8 mouse cellular contexts compared by ENCODE assay signal in the genomic region with DNA sequence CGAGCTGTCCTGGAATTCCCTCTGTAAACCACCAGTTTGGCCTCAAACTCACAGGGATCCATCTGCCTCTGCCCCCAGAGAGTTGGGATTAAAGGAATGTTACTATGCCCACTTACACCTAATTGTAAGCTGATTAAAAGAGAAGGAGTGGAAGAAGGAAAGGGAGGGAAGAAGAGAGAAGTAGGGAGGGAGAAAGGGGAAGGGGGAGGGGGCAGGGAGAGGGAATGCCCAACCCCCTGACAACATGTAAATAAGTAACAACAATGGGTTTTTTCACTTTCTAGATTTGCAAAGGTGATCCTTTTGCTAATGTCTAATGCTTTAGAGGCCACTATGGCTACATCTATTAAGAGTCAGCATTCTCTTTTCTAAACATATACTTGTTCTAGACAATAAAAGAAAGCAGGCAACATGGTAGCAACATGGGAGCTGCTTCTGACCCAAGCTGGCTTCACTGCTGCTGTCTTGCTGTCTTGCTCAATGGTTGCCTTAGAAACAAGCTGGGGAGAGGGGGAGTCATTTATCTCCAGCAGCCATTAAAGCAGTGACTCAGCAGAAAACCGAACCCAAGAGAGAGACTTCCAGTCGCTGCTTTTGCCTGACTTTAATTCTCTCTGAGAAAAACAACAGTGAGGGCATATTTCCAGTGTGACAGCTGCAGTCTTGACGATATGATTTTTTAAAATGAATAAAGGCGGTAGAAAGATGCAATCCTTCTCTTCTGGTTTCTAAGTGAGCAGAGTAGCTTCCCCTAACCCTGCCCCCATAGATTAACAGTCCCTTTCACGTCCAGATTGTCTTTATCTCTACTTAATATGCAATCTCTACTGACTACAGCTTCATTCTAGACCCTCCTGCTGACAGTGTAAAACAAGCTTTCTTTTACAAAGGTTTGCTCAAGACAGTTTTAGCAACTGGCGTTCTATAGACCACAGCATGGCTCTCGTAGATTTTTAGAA. TPM values are rescaled to one million over a fixed set of nuclear protein-coding genes. Genes with fewer than 3 reads are reported as not detected.
DNase-seq lines count a peak whose midpoint lies in the region; ATAC-seq and TF ChIP-seq lines count a peak whose summit lies in the region.

No protein-coding gene starts in this region.

- no peak overlapping the region for H3K9ac ChIP-seq in heart, embryonic 12.5 days
- H3K9ac ChIP-seq in lung, embryonic 14.5 days, result no peak overlapping the region

- no peak for TF ChIP-seq CTCF in lung, embryonic 14.5 days (IDR thresholded peaks at IDR 0.05; ENCODE audit: low read depth)

- ATAC-seq in heart, embryonic 12.5 days (ENCODE audit: insufficient number of reproducible peaks, low FRiP score), result peak; percentile 82
- peak; percentile 84 for ATAC-seq in lung, embryonic 14.5 days (ENCODE audit: insufficient read depth)

- H3K27me3 ChIP-seq in embryonic facial prominence, embryonic 10.5 days (replicated peaks; ENCODE audit: low read depth, poor library complexity, severe bottlenecking), result no peaks in the 10 kb centered on the region
- no peaks in the 10 kb centered on the region for H3K27me3 ChIP-seq in heart, embryonic 12.5 days (replicated peaks)
- H3K27me3 ChIP-seq in lung, embryonic 14.5 days (ENCODE audit: insufficient read depth, low read length), result no peaks in the 10 kb centered on the region

- peaks cover 9% of the 10 kb centered on the region; the same call in 1 of the 2 replicates for H3K4me1 ChIP-seq in embryonic facial prominence, embryonic 10.5 days
- 0 out of 2 replicates have a peak, but pooled peaks cover 3% of the 10 kb centered on the region for H3K4me1 ChIP-seq in heart, embryonic 12.5 days (replicated peaks)
- no peaks in the 10 kb centered on the region for H3K4me1 ChIP-seq in lung, embryonic 14.5 days (ENCODE audit: insufficient read depth)

- no peaks in the 10 kb centered on the region for H3K9me3 ChIP-seq in embryonic facial prominence, embryonic 10.5 days
- H3K9me3 ChIP-seq in heart, embryonic 12.5 days (replicated peaks), result no peaks in the 10 kb centered on the region
- H3K9me3 ChIP-seq in lung, embryonic 14.5 days (ENCODE audit: low read depth, low read length), result no peaks in the 10 kb centered on the region

- no peaks in the 10 kb centered on the region for H3K36me3 ChIP-seq in embryonic facial prominence, embryonic 10.5 days (replicated peaks)
- H3K36me3 ChIP-seq in heart, embryonic 12.5 days, result no peaks in the 10 kb centered on the region
- H3K36me3 ChIP-seq in lung, embryonic 14.5 days (ENCODE audit: insufficient read depth), result no peaks in the 10 kb centered on the region

- H3K27ac ChIP-seq in embryonic facial prominence, embryonic 10.5 days (replicated peaks), result peak overlapping the region; percentile 59; the same call in 1 of the 2 replicates
- peak overlapping the region; percentile 51; the same call in 1 of the 2 replicates for H3K27ac ChIP-seq in heart, embryonic 12.5 days (ENCODE audit: poor library complexity, severe bottlenecking)
- H3K27ac ChIP-seq in lung, embryonic 14.5 days (ENCODE audit: low read depth), result peak overlapping the region; percentile 24; the same call in 1 of the 2 replicates

- 29% methylated on average over 8 of the region's 8 CpGs for WGBS in embryonic facial prominence, embryonic 10.5 days
- WGBS in heart, embryonic 12.5 days, result 24% methylated on average over 8 of the region's 8 CpGs
- WGBS in lung, embryonic 14.5 days, result 28% methylated on average over 8 of the region's 8 CpGs

- peak; percentile 14 for DNase-seq in urinary bladder, postnatal 14 days (ENCODE audit: low spot score)
- no peak for DNase-seq in urinary bladder, postnatal 4 days (ENCODE audit: low spot score in 2 of 2)
- peak; percentile 53 for DNase-seq in embryonic facial prominence, embryonic 10.5 days (ENCODE audit: low spot score)
- DNase-seq in kidney, postnatal 4 days, result peak; percentile 10 to 31
- DNase-seq in lung, embryonic 14.5 days, result peak; percentile 73
- DNase-seq in retina, embryonic 14.5 days (ENCODE audit: low spot score), result peak; percentile 72
- DNase-seq in ovary, postnatal 36 days (ENCODE audit: low spot score), result no peak

- H3K4me2 ChIP-seq in heart, embryonic 12.5 days, result peak overlapping the region; percentile 26; the same call in 1 of the 2 replicates
- H3K4me2 ChIP-seq in lung, embryonic 14.5 days, result peak overlapping the region; percentile 20; the same call in 1 of the 2 replicates

- H3K4me3 ChIP-seq in embryonic facial prominence, embryonic 10.5 days, result no peak overlapping the region
- H3K4me3 ChIP-seq in heart, embryonic 12.5 days, result no peak overlapping the region
- H3K4me3 ChIP-seq in lung, embryonic 14.5 days (ENCODE audit: low read depth, low read length), result no peak overlapping the region

RNA-seq across cellular contexts. Expression of a gene that starts 24.5 kb away (rescaled TPM):
- 54.0 and 62.2 TPM in 2 replicates for polyA plus RNA-seq in embryonic facial prominence, embryonic 10.5 days (2016; fragmentation: Nextera tagmentation; extraction: Ambion mirVana)
- 55.6 and 58.4 TPM in 2 replicates for polyA plus RNA-seq in heart, embryonic 12.5 days (2016; fragmentation: Nextera tagmentation; extraction: Ambion mirVana)
- polyA plus RNA-seq in lung, embryonic 14.5 days (2014; fragmentation: Nextera tagmentation; extraction: Ambion mirVana), result 68.3 and 70.0 TPM in 2 replicates

RNA-seq across cellular contexts. Expression of a gene that starts 33.0 kb away (rescaled TPM):
- 79.9 and 84.5 TPM in 2 replicates for polyA plus RNA-seq in embryonic facial prominence, embryonic 10.5 days (2016; fragmentation: Nextera tagmentation; extraction: Ambion mirVana)
- polyA plus RNA-seq in heart, embryonic 12.5 days (2016; fragmentation: Nextera tagmentation; extraction: Ambion mirVana), result 41.3 and 47.3 TPM in 2 replicates
- polyA plus RNA-seq in lung, embryonic 14.5 days (2014; fragmentation: Nextera tagmentation; extraction: Ambion mirVana), result 73.6 and 81.3 TPM in 2 replicates

Comparison
In these comparisons a context has a peak if more than half of its experiments do, and no peak if none do; other contexts are left out.
1. DNase-seq: peak in urinary bladder, postnatal 14 days (single experiment), embryonic facial prominence, embryonic 10.5 days (single experiment), kidney, postnatal 4 days (2 of 2), lung, embryonic 14.5 days (single experiment) and retina, embryonic 14.5 days (single experiment); none in urinary bladder, postnatal 4 days (0 of 2) and ovary, postnatal 36 days (single experiment).
2. Peak in every context shown above with its lines, with median percentiles within 50 percentile points of each other: H3K27ac ChIP-seq.